Mouse (Mus musculus) embryonic fibroblast, embryonic 13.5 days (primary cell): ENCODE data around the gene Odf2.

Source experiments
- CTCF ChIP-seq: IDR thresholded peaks from 2 replicates; pipeline ENCODE4 v1.5.1; 2011; ENCODE audit warnings: mild to moderate bottlenecking, control low read depth, low read length, moderate library complexity, borderline replicate concordance; ENCODE audit not compliant: insufficient read depth
- POLR2A ChIP-seq: IDR thresholded peaks from 2 replicates; pipeline ENCODE4 v1.6.1; 2011; ENCODE audit warnings: low read depth, mild to moderate bottlenecking, control low read depth, low read length, moderate library complexity

- no peak for TF ChIP-seq CTCF
- no peak for TF ChIP-seq POLR2A
Observed at GRCm38 (mm10) chr2:29858748-29859473, 30.1 kb upstream of the Odf2 start.
